Mouse (Mus musculus) brain, embryonic 14.5 days (tissue): Measurements from ENCODE around the gene Rap1gap2. TPM values are rescaled to one million over a fixed set of nuclear protein-coding genes. Genes with fewer than 3 reads are reported as not detected.

ENCODE experiments used
- DNase-seq: peaks from one replicate; pipeline ENCODE4 v3.0.0-alpha.2; 2011; ENCODE audit warnings: low read depth
- CTCF ChIP-seq: fragments of 200-500 bp; IDR thresholded peaks from 2 replicates; pipeline ENCODE4 v1.5.1; 2012; ENCODE audit warnings: inconsistent platforms, mild to moderate bottlenecking, moderate library complexity, borderline replicate concordance; ENCODE audit not compliant: insufficient read depth, insufficient read length; ENCODE audit errors: extremely low read depth
- POLR2A ChIP-seq: fragments of 200-500 bp; IDR thresholded peaks from 2 replicates; pipeline ENCODE4 v1.6.1; 2012; ENCODE audit warnings: mild to moderate bottlenecking, inconsistent platforms, borderline replicate concordance; ENCODE audit not compliant: poor library complexity, insufficient read depth, insufficient read length, severe bottlenecking; ENCODE audit errors: extremely low read depth
- polyA plus RNA-seq: library from polyadenylated mRNA; depleted of rRNA; stranded (reverse); fragments of >200 nt; gene quantifications from 2 replicates; pipeline ENCODE4 v1.2.3, GENCODE M21; 2012

The Rap1gap2 gene
- polyA plus RNA-seq, 1 experiment = 21.4 TPM

- DNase-seq = no peak
- no peak for TF ChIP-seq CTCF
- no peak for TF ChIP-seq POLR2A
Observed at GRCm38 (mm10) chr11:74502485-74502884, 108.2 kb downstream of the Rap1gap2 start.

GRCm38 (mm10) chr11:74501989-74502388 is 108.7 kb downstream of the Rap1gap2 start:
- no peak for DNase-seq
- no peak for TF ChIP-seq POLR2A
- TF ChIP-seq CTCF = no peak

- TF ChIP-seq CTCF (no peak), POLR2A (no peak)
Observed at GRCm38 (mm10) chr11:74501061-74501460, 109.7 kb downstream of the Rap1gap2 start.

GRCm38 (mm10) chr11:74499521-74500099 is 111.1 kb downstream of the Rap1gap2 start:
- no peak for DNase-seq
- TF ChIP-seq CTCF (no peak), POLR2A (no peak)

More at GRCm38 (mm10) chr11:74501061-74501460, 109.7 kb downstream of the Rap1gap2 start:
- no peak for DNase-seq

GRCm38 (mm10) chr11:74499058-74499457 is 111.7 kb downstream of the Rap1gap2 start:
- peak; percentile 22 for DNase-seq
- TF ChIP-seq CTCF (no peak), POLR2A (no peak)

GRCm38 (mm10) chr11:74496581-74496980 is 114.1 kb downstream of the Rap1gap2 start:
- DNase-seq = no peak
- TF ChIP-seq CTCF = no peak
- no peak for TF ChIP-seq POLR2A

GRCm38 (mm10) chr11:74493936-74494335 is 116.8 kb downstream of the Rap1gap2 start:
- DNase-seq = no peak
- no peak for TF ChIP-seq POLR2A
- no peak for TF ChIP-seq CTCF

GRCm38 (mm10) chr11:74493172-74493862 is 117.4 kb downstream of the Rap1gap2 start:
- DNase-seq = no peak
- TF ChIP-seq POLR2A = no peak

GRCm38 (mm10) chr11:74491130-74491529 is 119.6 kb downstream of the Rap1gap2 start:
- TF ChIP-seq POLR2A (no peak), CTCF (no peak)

GRCm38 (mm10) chr11:74489239-74489638 is 121.5 kb downstream of the Rap1gap2 start:
- DNase-seq = no peak
- no peak for TF ChIP-seq CTCF
- no peak for TF ChIP-seq POLR2A

More at GRCm38 (mm10) chr11:74491130-74491529, 119.6 kb downstream of the Rap1gap2 start:
- DNase-seq = no peak

GRCm38 (mm10) chr11:74487952-74488351 is 122.8 kb downstream of the Rap1gap2 start:
- TF ChIP-seq CTCF (no peak), POLR2A (no peak)
- no peak for DNase-seq

- no peak for DNase-seq
- TF ChIP-seq CTCF (no peak), POLR2A (no peak)
Observed at GRCm38 (mm10) chr11:74485435-74486217, 125.1 kb downstream of the Rap1gap2 start.
